ENCODE assay signal across 8 mouse cellular contexts in the genomic region with DNA sequence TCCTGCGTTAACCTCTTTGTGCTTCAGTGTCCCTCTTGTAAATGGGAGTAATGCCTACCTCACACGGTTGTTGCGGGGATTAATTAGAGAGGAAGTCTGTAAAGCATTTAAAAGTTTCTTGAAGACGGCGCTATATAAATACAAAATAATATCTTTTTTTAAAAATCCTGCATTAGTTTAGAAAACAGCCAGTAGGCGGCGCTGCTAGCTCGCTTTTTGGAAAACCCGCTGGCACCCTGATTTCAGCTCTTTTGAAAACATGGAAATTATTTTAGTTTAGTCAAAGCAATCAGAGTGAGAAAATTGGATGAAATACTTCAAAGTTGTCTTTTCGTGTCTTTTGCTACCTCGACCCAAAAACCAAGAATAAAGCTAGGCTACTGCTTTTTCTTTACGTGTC.
DNase-seq lines count a peak whose midpoint lies in the region; ATAC-seq lines count a peak whose summit lies in the region.

No protein-coding gene starts in this region.

- peaks cover 11% of the 10 kb centered on the region for H3K27me3 ChIP-seq in embryonic facial prominence, embryonic 15.5 days
- no peaks in the 10 kb centered on the region for H3K27me3 ChIP-seq in hindbrain, embryonic 16.5 days (replicated peaks; ENCODE audit: control insufficient read depth, insufficient read depth, low read length)
- no peaks in the 10 kb centered on the region for H3K27me3 ChIP-seq in liver, embryonic 12.5 days (replicated peaks)

- peak; percentile 31 for DNase-seq in ovary, postnatal 14 days (ENCODE audit: low spot score)
- no peak for DNase-seq in ovary, postnatal 10 days (ENCODE audit: low spot score)
- DNase-seq in adrenal gland, postnatal 25 days: peak; percentile 54
- peak; percentile 4 for DNase-seq in retina, adult 2 months (ENCODE audit: low read depth, low spot score)

- 0 out of 2 replicates have a peak overlapping the region, but pooled peaks have one; percentile 35 for H3K27ac ChIP-seq in embryonic facial prominence, embryonic 15.5 days (replicated peaks)
- no peak overlapping the region for H3K27ac ChIP-seq in hindbrain, embryonic 16.5 days (ENCODE audit: low read depth, low read length)
- H3K27ac ChIP-seq in liver, embryonic 12.5 days: no peak overlapping the region

- no peak for ATAC-seq in embryonic facial prominence, embryonic 15.5 days (ENCODE audit: insufficient number of reproducible peaks, low FRiP score, low TSS enrichment, low read depth)
- ATAC-seq in hindbrain, embryonic 16.5 days: 0 out of 2 replicates have a peak, but pooled peaks have one; percentile 11
- no peak for ATAC-seq in liver, embryonic 12.5 days
- no peak for ATAC-seq in erythroid progenitor cell, adult 5-6 weeks (replicated peaks; ENCODE audit: low FRiP score, poor library complexity, severe bottlenecking)

- H3K4me1 ChIP-seq in embryonic facial prominence, embryonic 15.5 days: peaks cover 19% of the 10 kb centered on the region
- H3K4me1 ChIP-seq in hindbrain, embryonic 16.5 days (ENCODE audit: control insufficient read depth, insufficient read depth, low read depth, low read length): peaks cover 10% of the 10 kb centered on the region
- peaks cover 7% of the 10 kb centered on the region; the same call in 1 of the 2 replicates for H3K4me1 ChIP-seq in liver, embryonic 12.5 days

- peak overlapping the region; percentile 12; the same call in 1 of the 2 replicates for H3K4me3 ChIP-seq in embryonic facial prominence, embryonic 15.5 days (replicated peaks)
- no peak overlapping the region for H3K4me3 ChIP-seq in hindbrain, embryonic 16.5 days (ENCODE audit: low read length)
- no peak overlapping the region for H3K4me3 ChIP-seq in liver, embryonic 12.5 days

- WGBS in embryonic facial prominence, embryonic 15.5 days: 7% methylated on average over 12 of the region's 12 CpGs
- 15% methylated on average over 12 of the region's 12 CpGs for WGBS in hindbrain, embryonic 16.5 days
- WGBS in liver, embryonic 12.5 days (ENCODE audit: insufficient replicate concordance): 15% methylated on average over 12 of the region's 12 CpGs

- H3K9ac ChIP-seq in embryonic facial prominence, embryonic 15.5 days: no peak overlapping the region
- H3K9ac ChIP-seq in hindbrain, embryonic 16.5 days (ENCODE audit: low read depth, low read length): no peak overlapping the region
- H3K9ac ChIP-seq in liver, embryonic 12.5 days: no peak overlapping the region

- H3K36me3 ChIP-seq in embryonic facial prominence, embryonic 15.5 days: no peaks in the 10 kb centered on the region
- H3K36me3 ChIP-seq in hindbrain, embryonic 16.5 days (ENCODE audit: control insufficient read depth, insufficient read depth, low read length): no peaks in the 10 kb centered on the region
- H3K36me3 ChIP-seq in liver, embryonic 12.5 days: no peaks in the 10 kb centered on the region

- no peaks in the 10 kb centered on the region for H3K9me3 ChIP-seq in embryonic facial prominence, embryonic 15.5 days (replicated peaks)
- no peaks in the 10 kb centered on the region for H3K9me3 ChIP-seq in hindbrain, embryonic 16.5 days (ENCODE audit: control insufficient read depth, low read length)
- H3K9me3 ChIP-seq in liver, embryonic 12.5 days (replicated peaks): no peaks in the 10 kb centered on the region

- peak overlapping the region; percentile 40 for H3K4me2 ChIP-seq in embryonic facial prominence, embryonic 15.5 days (replicated peaks)
- peak overlapping the region; percentile 53 for H3K4me2 ChIP-seq in hindbrain, embryonic 16.5 days (ENCODE audit: low read length)
- H3K4me2 ChIP-seq in liver, embryonic 12.5 days: peak overlapping the region; percentile 31
